Mouse (Mus musculus): ENCODE data around the gene Eprs. TPM values are rescaled to one million over a fixed set of nuclear protein-coding genes. Genes with fewer than 3 reads are reported as not detected.

Gene Eprs
- total RNA-seq, 1 experiment from 2014 or later = 124 TPM

DNA sequence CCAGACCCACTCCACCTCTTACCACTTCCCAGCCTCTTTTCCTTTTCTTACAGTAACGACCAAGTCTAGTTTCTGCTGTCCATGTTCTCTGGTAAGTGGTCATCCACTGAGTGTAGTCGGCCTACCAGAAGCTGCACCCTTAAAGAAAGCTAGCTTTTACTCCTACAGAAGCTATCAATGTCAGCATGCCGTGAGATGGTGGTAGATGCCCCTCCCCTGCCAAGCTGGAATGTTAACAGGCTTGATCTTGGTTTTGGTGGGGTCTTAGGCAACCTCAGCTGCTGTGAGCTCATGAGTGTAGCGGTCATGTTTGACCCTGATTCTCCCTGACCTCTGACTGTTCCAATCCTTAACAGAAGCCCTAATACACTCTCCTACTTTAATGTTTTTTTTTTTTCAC is 4.6 kb upstream of the Eprs start:
- no peak for DNase-seq

DNA sequence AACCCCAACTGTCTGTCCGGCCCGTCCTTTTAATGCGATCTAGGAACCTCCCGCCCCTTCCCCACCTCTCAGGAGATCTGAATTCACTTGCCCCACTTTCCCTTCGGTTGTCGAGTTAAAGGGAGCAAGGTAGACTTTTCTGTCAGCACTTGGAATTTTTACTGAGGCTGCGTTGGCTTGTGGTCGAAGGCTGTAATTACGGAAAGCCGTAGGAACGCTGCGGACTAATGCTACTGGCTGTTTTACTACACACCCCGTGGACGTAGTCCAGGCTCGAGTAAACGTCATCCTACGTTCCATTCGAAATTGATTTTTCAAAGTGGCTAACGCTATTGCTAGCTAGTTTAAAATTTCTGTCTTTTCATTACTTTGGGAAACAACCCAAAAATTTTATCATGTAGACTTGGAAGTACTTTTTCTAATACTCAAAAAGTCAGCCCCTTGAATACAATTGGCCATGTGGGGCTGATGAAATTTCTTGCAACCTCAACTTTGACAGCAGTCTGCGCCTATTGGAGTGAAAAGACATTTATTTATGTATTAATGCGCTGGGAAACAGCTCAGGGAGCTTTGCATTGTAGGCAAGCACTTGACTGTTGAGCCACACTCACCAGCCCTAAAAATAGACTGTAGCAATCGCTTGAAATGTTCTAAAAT is 810 bp downstream of the Eprs start:
- DNase-seq = peak; percentile 39

DNA sequence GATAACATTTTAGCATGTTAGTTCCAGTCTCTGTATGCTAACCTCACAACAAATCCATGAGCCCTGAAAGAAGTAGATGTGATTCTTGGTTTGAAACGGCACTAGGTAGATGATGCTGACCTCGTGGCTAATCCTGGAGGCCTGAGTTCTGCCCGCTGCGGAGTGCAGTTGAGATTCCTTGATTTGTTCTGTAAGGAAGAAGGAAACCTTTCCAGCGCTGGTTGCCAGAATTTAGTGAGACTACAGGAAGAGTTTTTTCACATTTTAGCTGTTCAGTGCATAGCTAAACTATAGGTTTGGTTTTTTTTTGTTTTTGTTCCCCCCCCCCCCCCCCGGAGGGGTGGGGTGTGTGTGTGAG is 1.3 kb downstream of the Eprs start:
- DNase-seq = no peak

DNA sequence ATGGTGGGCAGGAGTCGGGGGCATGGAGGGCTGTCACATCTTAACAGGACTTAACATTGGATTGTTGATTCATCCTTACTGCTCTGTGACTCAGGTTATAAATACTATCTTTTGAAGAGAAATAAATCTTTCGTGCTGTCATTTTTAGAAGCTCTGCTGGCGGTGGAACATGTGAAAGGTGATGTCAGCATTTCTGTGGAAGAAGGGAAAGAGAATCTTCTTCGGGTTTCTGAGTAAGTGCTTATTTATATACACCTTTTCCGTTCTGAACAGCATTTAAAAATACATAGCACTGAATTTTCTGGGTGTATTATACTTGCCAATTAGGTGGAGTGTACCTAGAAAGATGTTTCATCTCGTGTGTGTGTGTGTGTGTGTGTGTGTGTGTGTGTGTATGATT is 4.5 kb downstream of the Eprs start:
- DNase-seq = no peak

DNA sequence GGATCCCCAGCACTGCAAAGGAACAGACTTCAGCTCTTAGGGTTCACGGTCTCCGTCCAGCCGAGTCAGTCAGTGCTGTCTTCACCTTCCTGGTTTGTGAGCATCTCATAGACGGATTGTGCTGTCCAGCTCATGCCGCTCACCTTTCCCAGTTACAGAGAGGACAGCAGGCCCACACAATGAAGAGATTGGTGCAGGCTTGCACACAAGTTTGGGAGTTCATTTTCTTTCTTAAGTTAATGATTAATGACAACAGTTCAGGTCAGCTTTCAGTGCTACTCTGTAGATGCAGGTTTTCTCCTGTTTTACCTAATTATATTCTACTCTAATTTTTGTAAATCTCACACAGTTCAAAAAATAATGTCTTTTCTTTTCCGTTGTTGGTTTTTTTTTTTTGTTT is 7.1 kb downstream of the Eprs start:
- DNase-seq = no peak

DNA sequence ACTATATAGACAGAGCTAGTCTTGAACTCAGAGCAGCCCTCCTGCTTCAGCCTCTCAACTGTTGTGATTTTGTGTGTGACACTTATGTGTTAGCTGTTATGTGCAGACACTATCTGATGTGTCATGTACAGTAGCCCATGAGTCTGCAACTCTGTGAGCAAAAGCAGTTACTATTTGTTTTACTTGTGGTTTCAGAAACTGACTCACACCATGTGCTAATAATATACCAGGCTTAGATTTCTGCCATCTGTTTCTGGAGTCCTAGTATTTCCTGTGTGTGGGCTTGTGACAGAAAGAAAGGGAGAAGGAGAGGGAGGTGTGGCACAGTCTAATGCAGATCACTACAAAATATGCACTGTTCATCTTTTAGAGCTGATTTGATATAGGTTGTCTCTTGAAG is 13.5 kb downstream of the Eprs start:
- DNase-seq = no peak

DNA sequence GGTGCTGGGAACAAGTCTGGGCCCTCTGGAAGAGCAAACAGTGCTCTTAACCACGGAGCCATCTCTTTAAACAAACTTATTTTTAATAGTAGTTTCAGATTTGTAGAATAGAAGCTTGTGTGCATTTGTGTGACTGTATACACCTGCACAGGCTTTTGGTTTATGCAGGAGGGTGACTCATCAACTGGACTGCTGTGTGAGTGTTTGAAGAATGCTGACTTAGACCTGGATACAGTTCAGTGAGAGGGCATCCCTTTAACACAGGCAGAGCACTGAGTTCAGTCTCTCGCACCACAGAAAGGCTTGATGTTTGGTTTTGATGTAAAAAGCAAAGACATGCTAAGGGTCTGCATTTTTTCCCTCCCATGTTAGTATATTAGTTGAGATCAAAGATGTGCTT is 14.6 kb downstream of the Eprs start:
- no peak for DNase-seq

DNA sequence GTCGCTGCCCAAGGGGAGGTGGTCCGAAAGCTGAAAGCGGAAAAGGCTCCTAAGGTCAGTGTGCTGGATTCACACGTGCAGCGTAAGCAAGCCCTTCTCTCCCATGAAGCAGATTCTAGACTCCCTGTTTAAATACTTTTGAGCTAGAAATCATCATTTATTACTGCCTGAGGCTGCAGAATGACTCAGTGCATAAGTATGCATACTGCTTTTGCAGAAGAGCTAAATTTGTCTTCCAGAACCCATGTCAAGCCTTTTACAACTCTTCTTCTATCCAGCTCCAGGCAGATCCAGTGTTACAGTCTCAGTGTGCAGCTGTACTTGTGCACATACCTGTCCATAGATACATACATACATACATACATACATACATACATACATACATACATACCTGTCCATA is 38.8 kb downstream of the Eprs start:
- no peak for DNase-seq

DNA sequence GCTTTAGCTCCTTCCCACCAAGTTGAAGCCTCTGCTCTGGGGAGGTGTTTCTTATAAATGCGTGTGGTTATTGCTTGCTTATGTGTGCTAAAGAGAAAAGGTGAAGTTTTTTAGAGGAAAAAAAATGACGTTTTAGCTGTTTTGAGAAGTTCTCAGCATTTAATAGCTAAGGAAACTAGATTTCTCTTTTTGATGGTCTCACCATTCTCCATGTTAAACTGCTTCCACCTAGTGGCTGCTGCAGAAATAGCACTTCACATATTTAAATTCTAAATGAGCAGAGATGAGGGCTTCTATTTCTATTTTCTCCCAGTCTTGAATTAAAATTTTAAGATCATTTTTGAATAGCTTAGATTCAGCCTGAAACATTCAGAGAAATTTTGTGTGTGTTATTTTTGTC is 41.2 kb downstream of the Eprs start:
- DNase-seq = no peak

DNA sequence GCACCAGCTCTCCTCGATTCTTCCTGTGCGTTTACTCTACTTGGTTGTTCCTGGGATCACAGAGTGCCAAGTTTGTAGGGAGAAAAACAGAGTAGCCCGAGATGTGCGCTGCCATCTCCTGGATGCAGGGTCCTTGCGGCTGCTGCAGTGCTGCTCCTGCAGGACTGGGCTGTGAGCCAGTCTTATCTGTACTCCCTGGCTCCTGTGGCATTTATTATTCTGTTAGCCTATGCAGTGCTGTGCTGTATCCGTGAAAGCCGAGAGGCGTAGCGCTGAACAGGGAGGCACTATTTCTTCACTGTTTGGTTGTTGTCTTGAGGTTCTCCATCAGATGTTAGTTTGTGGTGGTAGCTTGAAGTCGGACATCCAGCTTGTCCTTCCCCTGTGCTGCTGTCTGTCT is 43.1 kb downstream of the Eprs start:
- DNase-seq = no peak

DNA sequence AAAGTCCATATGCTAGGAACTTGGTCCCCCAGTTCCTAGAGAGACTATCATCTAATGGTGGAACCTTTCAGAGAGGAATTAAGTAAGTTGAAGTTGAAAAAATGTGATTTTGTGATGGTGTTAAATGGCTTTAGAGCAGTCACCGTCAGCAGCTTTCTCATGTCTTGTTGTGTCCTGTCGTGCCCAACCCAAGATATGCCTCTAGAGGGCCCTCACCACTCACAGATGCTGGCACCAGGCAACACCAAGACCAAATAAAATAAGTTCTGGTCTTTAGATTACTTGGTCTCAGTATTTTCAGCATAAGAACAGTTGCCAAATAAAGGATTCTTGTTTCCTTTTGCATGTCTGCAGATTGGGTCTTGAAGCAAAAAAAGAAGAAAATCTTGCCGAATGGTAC is 47.0 kb downstream of the Eprs start:
- DNase-seq = no peak

DNA sequence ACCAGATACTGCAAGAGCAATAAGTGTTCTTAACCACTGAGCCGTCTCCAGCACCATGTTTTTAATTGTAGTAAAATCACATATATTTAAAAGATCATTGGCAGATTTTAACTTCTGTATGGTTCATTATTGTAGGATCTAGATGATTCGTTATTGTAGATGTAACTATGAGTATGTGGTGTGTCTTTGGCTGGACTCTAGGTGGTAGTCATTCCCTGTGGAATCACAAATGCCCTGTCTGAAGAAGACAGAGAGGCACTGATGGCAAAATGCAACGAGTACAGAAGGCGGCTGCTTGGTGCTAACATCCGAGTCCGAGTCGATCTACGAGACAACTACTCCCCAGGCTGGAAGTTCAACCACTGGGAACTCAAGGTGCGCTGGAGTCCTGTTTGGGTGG is 55.2 kb downstream of the Eprs start:
- no peak for DNase-seq

DNA sequence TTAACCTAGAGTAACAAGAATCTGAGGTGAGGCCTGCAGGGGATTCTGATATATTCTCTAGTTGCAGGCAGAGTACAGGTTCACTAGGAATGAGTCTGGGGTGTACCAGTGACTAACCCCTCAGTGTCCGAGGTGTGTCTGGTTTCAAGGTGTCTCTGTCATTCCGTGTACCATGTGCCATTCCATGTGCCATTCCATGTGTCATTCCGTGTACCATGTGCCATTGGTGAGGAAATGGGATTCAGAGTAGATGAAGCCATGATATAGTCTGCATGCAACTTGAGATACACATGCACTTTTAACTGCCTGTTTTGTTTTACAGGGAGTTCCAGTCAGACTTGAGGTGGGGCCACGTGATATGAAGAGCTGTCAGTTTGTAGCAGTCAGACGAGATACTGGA is 57.0 kb downstream of the Eprs start:
- no peak for DNase-seq

DNA sequence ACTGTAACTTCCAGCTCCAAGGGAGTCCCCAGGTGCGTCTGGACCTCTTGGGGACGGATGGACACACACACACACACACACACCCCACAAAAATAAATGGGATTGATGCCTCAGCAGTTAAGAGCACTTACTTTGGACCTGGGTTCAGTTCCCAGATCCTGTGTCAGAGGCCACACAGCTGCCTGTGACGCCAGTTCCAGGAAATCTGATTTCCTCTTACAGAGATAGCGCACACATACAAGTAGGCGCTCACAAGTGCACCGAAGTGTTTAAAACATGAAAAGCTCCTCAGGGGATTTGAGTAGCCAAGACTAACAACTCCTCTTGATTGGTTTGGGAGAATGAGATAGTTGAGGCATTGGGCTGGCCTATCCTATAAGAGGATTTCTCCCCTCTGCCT is 57.9 kb downstream of the Eprs start:
- DNase-seq = no peak

DNA sequence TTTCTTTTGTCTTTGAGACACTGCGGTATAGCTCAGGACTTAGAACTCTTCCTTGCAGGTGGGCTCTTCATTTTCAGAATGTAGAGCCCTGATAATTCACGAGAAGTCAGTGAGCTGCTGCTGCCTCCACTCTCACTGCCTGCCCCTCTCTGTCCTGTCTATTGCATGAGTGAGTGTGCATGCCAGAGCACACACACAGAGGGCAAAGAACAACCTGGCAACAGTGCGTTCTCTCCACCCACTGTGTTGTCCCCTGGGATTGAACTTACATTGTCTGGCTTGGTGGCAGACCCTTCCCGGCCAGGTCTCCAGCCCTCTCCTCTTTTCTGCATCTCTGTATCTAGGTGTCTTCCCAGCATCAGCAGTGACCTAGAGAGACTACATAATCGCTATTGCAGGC is 63.7 kb downstream of the Eprs start:
- no peak for DNase-seq

DNA sequence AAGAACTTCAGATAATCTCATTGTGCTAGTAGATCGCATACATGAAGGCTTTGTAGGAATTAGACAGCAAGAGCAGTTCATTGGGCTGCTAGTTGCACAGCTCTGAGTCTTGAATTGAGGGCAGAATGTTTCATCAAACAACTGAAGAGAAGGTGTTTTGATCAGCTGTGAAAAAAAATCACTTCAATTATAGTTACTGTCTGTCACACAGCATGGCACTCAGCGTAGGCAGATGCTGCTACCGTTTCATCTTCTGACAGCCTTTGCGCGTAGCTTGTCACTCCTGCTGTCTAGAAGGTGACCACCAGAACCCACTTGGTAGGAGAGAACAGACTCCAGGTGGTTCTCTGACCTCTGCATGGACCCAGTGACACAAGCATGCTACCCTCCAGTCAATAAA is 67.6 kb downstream of the Eprs start:
- DNase-seq = no peak

DNA sequence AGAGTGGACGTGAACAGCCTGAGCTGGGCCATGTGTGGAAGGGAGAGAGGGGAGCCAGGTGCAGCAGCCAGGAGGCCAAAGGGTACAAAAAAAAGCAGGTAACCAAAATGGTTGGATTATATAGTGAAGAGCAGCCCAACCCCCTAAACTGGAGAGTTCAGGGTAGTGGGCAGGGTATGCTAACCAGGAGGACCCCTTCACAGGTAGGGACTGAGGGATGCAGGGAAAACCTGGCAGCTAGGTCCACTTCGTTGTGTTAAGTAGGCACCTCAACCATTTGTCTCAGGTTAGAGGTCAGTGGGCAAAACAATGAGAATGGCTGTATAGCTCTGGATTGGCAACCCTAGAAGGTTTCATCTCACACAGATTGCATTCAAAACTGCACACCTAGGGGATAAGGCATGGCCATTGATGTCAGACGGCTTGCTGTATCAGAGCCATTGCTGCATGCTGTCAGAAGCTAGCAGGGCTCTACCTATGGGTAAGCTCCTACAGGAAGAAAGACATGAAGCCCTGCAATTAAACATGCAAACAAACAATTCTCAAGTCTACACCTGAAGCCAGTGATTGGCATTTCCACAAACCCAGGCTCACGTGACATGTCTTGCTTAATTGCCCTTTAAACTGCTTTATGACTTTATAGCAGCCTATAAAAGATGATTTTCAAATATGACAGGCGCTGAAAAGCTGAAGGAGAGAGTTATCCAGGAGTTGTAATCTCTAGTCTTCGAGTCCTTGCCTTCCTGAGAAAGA is 68.6 kb downstream of the Eprs start:
- DNase-seq = no peak

DNA sequence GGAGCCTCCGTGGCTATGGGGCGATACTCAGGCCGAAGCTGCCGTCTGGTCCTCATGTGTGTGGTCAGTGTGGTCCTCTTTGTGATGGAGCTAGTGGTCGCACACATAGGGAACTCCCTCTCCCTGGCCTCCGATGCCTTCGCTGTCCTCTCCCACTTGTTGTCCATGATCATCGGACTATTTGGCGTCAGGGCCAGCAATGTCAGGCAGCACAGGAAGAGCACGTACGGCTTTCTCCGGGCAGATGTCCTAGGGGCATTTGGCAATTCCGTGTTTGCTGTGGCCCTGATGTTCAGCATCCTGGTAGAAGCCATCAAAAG is 69.1 kb downstream of the Eprs start:
- no peak for DNase-seq

DNA sequence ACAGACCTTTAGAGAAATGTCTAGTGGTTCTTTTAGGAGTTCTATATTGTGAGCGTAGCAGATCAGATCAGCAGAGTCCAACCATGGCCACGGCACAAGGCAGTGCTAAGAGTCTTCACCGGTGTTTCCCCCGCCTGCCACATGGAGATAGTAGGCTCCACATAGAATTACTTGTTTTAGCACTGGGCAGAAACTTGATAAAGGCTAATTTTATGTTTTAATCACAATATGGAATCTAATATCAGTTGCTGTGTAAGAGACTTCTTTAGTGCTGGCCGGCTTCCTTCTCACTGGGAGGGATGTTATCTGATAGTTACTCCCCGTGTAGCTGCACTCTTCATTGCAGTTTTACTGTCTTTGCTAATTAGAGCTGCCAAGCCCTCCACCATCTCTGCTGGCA is 70.3 kb downstream of the Eprs start:
- no peak for DNase-seq

DNA sequence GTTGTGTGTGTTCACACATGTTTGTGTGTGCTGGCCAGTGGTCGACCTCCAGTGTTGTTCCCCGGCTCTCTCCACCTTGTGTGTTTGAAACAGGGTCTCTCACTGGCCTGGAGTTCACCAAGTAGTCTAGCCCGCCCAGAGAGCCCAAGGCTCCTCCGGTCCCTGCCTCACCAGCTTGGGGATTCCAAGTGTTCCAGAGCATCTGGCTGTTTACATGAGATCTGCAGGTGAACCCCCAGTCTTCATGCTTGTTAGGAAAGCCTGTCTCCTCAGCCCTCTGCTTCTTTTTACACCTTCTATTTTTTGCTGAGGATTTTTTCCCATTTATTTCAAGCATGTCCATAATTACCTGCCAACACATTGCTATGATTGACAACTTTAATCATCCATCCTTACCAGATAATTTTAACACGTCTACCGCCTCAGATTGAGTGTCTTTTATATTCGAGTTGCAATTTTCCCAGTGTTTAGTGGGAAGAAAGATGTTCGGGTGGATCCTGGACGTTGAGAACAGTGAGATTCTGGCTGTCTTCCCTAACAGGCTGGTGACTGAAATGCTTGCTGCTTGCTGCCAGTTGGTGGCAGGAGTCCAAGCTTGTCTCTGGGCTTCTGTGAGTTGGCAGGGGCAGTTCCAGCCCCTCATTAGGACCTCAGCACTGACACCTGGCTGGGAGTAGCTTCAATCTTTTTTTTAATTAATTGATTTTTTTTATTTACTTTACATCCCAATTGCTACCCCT is 76.2 kb downstream of the Eprs start:
- DNase-seq = peak; percentile 41

DNA sequence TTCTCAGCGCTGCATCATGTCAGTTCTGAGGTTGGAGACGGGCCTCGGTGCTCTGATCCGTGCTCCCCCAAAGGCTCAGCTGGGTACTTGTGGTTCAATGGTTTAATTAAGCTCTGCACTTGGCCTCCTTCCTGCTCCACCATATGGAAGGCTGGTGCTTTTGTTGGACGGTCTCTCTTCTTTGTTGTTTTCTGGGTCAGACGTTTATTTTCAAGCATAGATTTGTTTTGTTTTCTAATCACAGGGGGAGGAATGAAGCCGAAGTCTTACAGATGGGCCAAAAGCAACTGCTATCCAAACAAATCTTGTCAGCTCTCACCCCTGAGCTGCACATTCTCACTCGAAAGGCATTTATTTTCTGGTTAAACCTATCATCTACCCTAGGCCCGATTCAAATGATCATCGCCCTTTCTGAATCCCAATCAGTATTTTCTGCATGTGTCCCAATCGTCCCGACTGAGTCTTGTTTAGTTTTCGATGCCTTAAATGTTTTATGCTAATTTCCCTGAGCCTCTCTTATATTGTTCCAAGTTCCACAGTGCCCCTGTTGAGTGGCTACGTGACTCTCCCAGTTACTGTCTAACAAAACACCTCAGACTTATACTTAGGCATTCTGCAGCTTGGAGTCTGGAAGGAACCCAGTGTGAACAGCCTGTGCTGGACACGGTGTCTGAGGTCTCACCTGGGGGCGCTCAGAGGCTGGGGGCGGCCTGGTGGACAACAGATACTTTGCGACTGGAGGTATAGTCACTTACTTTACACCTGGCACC is 79.0 kb downstream of the Eprs start:
- DNase-seq = no peak

DNA sequence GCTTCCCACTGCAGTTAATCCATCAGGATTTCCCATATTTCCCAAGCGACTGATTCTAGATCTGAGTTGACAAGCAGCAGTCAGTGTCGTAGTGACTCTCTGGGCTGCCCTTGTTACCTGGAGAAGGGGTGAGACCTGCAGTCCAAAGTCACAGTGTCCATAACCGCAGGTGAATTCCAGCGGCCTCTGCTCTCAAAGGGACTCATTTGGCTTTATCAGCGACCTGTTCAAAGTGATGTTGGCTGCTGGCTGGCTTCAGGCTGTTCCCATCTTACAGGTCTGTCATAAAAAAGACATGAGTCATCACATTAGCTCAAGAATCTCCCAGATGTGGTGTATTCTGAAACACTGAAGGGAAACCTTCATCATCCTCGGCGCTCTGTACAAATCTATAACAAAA is 86.1 kb downstream of the Eprs start:
- no peak for DNase-seq

DNA sequence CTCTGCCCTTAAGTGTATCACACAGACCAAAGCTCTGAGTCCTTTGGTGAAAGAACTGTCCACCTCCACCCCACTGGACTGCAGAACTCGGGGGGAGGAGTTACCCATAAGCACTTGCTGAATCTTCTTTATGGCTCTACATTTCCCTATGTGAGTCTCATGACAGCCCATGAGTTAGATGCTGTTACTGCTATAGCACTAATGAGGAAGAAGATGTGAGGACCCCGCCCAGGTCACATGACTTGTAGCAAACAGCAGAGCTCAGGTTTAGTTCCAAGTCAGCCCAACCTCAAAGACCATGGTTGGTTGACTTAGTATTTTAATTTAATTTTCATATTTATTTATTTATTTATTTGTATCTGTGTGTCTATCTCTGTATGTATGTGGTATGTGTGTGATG is 86.9 kb downstream of the Eprs start:
- no peak for DNase-seq
